Mouse (Mus musculus): ENCODE data around the gene Nt5c1b. TPM values are rescaled to one million over a fixed set of nuclear protein-coding genes. Genes with fewer than 3 reads are reported as not detected.

The Nt5c1b gene
- total RNA-seq, 2 experiments from 2014 or later, result not detected

DNA sequence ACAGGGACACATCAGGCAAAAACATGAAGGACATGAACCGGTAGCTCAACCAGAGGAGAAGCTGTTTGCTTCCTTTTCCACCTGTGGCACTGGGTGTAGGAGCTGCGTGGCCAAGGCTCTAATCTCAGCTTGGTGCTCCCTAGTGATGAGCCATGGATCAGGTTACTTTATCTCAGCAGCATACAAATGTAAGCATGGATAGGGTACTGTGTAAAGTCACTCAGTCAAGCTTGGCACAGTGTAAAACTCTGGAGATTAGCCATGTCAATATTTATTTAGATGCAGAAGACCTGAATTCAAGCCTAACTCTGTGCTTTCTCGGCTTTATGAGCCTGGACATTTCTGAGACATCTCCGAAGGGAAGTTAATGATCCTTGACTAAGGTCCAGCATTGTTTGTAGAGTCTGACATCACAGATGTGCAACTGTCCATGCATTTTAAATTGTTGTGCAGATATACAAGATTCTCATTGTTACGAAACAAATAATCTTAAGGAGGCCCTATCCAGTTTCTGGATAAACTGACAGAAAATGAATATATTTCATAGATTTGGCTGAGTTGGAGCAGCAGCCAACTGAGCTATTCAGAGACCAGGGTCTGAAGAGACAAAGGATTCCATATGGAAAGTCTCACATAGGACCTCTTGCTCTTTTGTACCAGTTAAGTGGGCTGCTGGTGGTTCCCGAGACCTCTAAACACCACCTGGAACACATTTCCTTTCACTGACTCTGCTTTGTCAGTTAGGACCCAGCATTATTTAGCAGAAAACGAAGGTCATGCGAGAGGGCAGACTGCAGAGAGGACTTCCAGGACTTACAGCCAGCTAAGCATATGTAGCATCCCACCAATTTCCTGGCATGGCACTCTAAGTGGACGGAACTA, 56.5 kb downstream of the Nt5c1b start:
- H3K4me3 ChIP-seq, result no peak overlapping the region
- DNase-seq (ENCODE audit: low spot score in 2 of 2), result no peak
- TF ChIP-seq CTCF (conservative IDR thresholded peaks at IDR 0.05), result no peak
- H3K27ac ChIP-seq, result no peak overlapping the region

GRCm38 (mm10) chr12:10430999-10431398, 61.2 kb downstream of the Nt5c1b start:
- H3K4me3 ChIP-seq, result no peak overlapping the region
- no peak overlapping the region for H3K27ac ChIP-seq
- no peak for DNase-seq (ENCODE audit: low spot score in 2 of 2)
- TF ChIP-seq CTCF (conservative IDR thresholded peaks at IDR 0.05), result no peak

GRCm38 (mm10) chr12:10438054-10439001, 68.6 kb downstream of the Nt5c1b start:
- no peak overlapping the region for H3K27ac ChIP-seq
- peak; percentile 92 for TF ChIP-seq CTCF (conservative IDR thresholded peaks at IDR 0.05)
- no peak overlapping the region for H3K4me3 ChIP-seq
- DNase-seq (ENCODE audit: low spot score in 2 of 2), result peak; percentile 66 to 89

Other genes starting within 250 kb of the Nt5c1b start
- 10 to 100 TPM; 35.8 to 39.7 TPM for gene Rdh14, start 20.8 kb downstream of the Nt5c1b start, total RNA-seq (2021)

All from layer of hippocampus, adult 2 months (tissue).